Mouse (Mus musculus) activated CD4-positive, CD25-positive, alpha-beta regulatory T cell, adult 4 months (primary cell): ENCODE results near the gene Tmem219. TPM values are rescaled to one million over a fixed set of nuclear protein-coding genes. Genes with fewer than 3 reads are reported as not detected.
"Not testable (repeated sequence)": the region's sequence is repeated elsewhere in the genome, so short reads cannot be mapped to it uniquely, and the experiment has no call there.

Experiments
- ATAC-seq: one replicate; pipeline ENCODE4 v1.8.0; 2017
- polyA plus RNA-seq, 2 experiments: library from polyadenylated mRNA; unstranded; fragments of 100-300 nt; shearing (Covaris generic); gene quantifications; one replicate each; pipeline ENCODE4 v1.2.1; 2017

The Tmem219 gene
- polyA plus RNA-seq, 2 experiments from 2014 or later = 43.7 to 56.1 TPM

GRCm38 (mm10) chr7:126921563-126921962, 1.2 kb downstream of the Tmem219 start:
- ATAC-seq = no peak

- ATAC-seq = no peak
Observed at GRCm38 (mm10) chr7:126919973-126920372, 2.7 kb downstream of the Tmem219 start.

- ATAC-seq = not testable (repeated sequence)
Observed at GRCm38 (mm10) chr7:126918356-126918755, 4.4 kb downstream of the Tmem219 start.

- no peak for ATAC-seq
Observed at GRCm38 (mm10) chr7:126914844-126915243, 7.9 kb downstream of the Tmem219 start.

GRCm38 (mm10) chr7:126905590-126905989, 17.1 kb downstream of the Tmem219 start:
- ATAC-seq = no peak

- not testable (repeated sequence) for ATAC-seq
Observed at GRCm38 (mm10) chr7:126899781-126900180, 22.9 kb downstream of the Tmem219 start.

GRCm38 (mm10) chr7:126898102-126898990, 24.4 kb downstream of the Tmem219 start:
- peak; percentile 73 for ATAC-seq

GRCm38 (mm10) chr7:126897390-126898101, 25.2 kb downstream of the Tmem219 start:
- ATAC-seq = no peak

GRCm38 (mm10) chr7:126896912-126897311, 25.8 kb downstream of the Tmem219 start:
- ATAC-seq = no peak

- ATAC-seq = no peak
Observed at GRCm38 (mm10) chr7:126888852-126889251, 33.9 kb downstream of the Tmem219 start.

GRCm38 (mm10) chr7:126887281-126887680, 35.4 kb downstream of the Tmem219 start:
- ATAC-seq = no peak

GRCm38 (mm10) chr7:126884286-126885164, 38.2 kb downstream of the Tmem219 start, which contains the start of gene Taok2:
TSS of gene Taok2 (minus strand) at chr7:126884703.
- peak; percentile 86 for ATAC-seq

- no peak for ATAC-seq
Observed at GRCm38 (mm10) chr7:126883731-126884181, 39.0 kb downstream of the Tmem219 start.

GRCm38 (mm10) chr7:126881040-126881439, 41.7 kb downstream of the Tmem219 start:
- ATAC-seq = no peak

GRCm38 (mm10) chr7:126877239-126877638, 45.5 kb downstream of the Tmem219 start:
- ATAC-seq = no peak

GRCm38 (mm10) chr7:126870520-126870891, 52.2 kb downstream of the Tmem219 start:
- ATAC-seq = no peak

- no peak for ATAC-seq
Observed at GRCm38 (mm10) chr7:126869780-126870519, 52.8 kb downstream of the Tmem219 start.

- no peak for ATAC-seq
Observed at GRCm38 (mm10) chr7:126868003-126868402, 54.7 kb downstream of the Tmem219 start.

GRCm38 (mm10) chr7:126867534-126867933, 55.2 kb downstream of the Tmem219 start:
- no peak for ATAC-seq

GRCm38 (mm10) chr7:126863791-126864190, 58.9 kb downstream of the Tmem219 start:
- no peak for ATAC-seq

GRCm38 (mm10) chr7:126862147-126862784, 60.5 kb downstream of the Tmem219 start, which contains the start of gene Ino80e:
TSS of gene Ino80e (minus strand) at chr7:126862377.
- ATAC-seq = peak; percentile 71
